Mouse (Mus musculus) hindbrain, embryonic 13.5 days (tissue): Measurements from ENCODE around the gene Cers6. TPM values are rescaled to one million over a fixed set of nuclear protein-coding genes. Genes with fewer than 3 reads are reported as not detected.

Source experiments
- ATAC-seq: fragments of 200-750 bp; cut with Nextera tagmentation; 2 replicates; pipeline ENCODE4 v1.8.0; 2017; ENCODE audit warnings: moderate TSS enrichment; ENCODE audit not compliant: low FRiP score
- H3K27ac ChIP-seq: fragments of 300-500 bp; sonication (generic); 2 replicates; pipeline ENCODE4 v1.5.1; 2015; ENCODE audit warnings: inconsistent platforms, mild to moderate bottlenecking, moderate library complexity
- H3K27me3 ChIP-seq: fragments of 300-500 bp; sonication (generic); 2 replicates; pipeline ENCODE4 v1.6.1; 2015; ENCODE audit warnings: mild to moderate bottlenecking, inconsistent platforms
- H3K36me3 ChIP-seq: fragments of 300-500 bp; sonication (generic); 2 replicates; pipeline ENCODE4 v1.6.1; 2015; ENCODE audit warnings: mild to moderate bottlenecking, inconsistent platforms
- H3K4me1 ChIP-seq: fragments of 300-500 bp; sonication (generic); replicated peaks from 2 replicates; pipeline ENCODE4 v1.6.1; 2015; ENCODE audit warnings: inconsistent platforms
- H3K4me2 ChIP-seq: fragments of 300-500 bp; sonication (generic); 2 replicates; pipeline ENCODE4 v1.6.1; 2015; ENCODE audit warnings: inconsistent platforms, mild to moderate bottlenecking, moderate library complexity
- H3K4me3 ChIP-seq: fragments of 300-500 bp; sonication (generic); 2 replicates; pipeline ENCODE4 v1.5.1; 2015; ENCODE audit warnings: mild to moderate bottlenecking, inconsistent platforms
- H3K9ac ChIP-seq: fragments of 300-500 bp; sonication (generic); 2 replicates; pipeline ENCODE4 v1.6.1; 2015; ENCODE audit warnings: mild to moderate bottlenecking, inconsistent platforms
- H3K9me3 ChIP-seq: fragments of 300-500 bp; sonication (generic); 2 replicates; pipeline ENCODE4 v1.6.1; 2016; ENCODE audit warnings: inconsistent platforms
- WGBS: fragments of 180-500 bp; shearing (Covaris S2); methylation state at CpG from one replicate; pipeline ENCODE4 v1.1.7; 2015; 5-methylcytosine and 5-hydroxymethylcytosine counted together
- polyA plus RNA-seq: library from polyadenylated mRNA; unstranded; fragments of >200 nt; fragmentation: Nextera tagmentation; extraction: Ambion mirVana; gene quantifications from 2 replicates; pipeline ENCODE4 v1.2.1, GENCODE M21; 2015

The Cers6 gene
- polyA plus RNA-seq, 1 experiment from 2014 or later: 64.5 TPM

DNA sequence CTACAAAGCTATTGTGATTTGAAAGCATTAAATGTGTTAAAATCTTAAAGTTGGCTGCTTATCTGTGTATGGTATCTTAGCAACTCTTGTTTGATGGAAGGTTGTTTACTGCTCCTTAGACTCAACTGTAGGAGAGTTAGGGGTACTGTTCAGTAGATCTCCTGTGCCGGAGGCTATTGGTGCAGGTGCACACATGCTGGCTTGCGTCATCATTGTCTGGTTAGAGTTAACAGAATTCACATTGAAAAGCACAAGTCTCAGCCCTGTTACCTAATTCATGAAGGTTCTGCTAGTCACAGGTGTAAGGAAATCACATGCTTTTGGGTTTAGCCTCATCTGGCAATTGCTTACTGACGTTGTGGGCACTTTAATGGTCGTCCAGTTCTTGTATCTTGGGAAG, 98.3 kb downstream of the Cers6 start:
- H3K36me3 ChIP-seq: no peaks in the 10 kb centered on the region
- no peak overlapping the region for H3K4me3 ChIP-seq
- no peak for ATAC-seq
- H3K9ac ChIP-seq: no peak overlapping the region
- no peaks in the 10 kb centered on the region for H3K9me3 ChIP-seq
- H3K4me1 ChIP-seq: peaks cover 17% of the 10 kb centered on the region
- H3K4me2 ChIP-seq: no peak overlapping the region
- H3K27ac ChIP-seq: no peak overlapping the region
- H3K27me3 ChIP-seq: no peaks in the 10 kb centered on the region
- 95% methylated on average over 4 of the region's 4 CpGs for WGBS

DNA sequence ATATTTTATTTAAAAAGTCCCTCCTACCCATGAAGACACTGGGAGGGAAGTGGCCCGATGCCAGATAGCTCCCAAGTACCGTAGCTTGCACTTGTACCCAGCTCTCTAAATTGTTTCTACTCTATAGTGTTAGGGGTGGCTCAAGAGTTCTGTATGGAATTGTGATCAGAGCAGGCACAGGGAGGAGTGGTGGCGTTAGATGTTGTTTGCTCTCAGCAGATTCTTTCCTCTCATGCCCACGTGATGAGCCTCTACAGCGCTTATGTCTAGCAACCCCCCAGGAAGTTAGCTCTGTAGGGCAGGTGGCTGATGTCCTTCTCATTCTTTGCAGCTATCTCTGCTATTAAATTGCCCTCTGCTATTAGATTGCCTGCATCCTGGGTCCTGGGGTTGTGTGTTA, 98.8 kb downstream of the Cers6 start:
- Histone ChIP-seq H3K4me3 (no peak overlapping the region), H3K4me2 (no peak overlapping the region), H3K9ac (no peak overlapping the region), H3K27ac (no peak overlapping the region), H3K36me3 (no peaks in the 10 kb centered on the region), H3K4me1 (peaks cover 17% of the 10 kb centered on the region), H3K9me3 (no peaks in the 10 kb centered on the region), H3K27me3 (no peaks in the 10 kb centered on the region)
- no peak for ATAC-seq
- 89% methylated on average over 5 of the region's 5 CpGs for whole genome bisulfite sequencing

DNA sequence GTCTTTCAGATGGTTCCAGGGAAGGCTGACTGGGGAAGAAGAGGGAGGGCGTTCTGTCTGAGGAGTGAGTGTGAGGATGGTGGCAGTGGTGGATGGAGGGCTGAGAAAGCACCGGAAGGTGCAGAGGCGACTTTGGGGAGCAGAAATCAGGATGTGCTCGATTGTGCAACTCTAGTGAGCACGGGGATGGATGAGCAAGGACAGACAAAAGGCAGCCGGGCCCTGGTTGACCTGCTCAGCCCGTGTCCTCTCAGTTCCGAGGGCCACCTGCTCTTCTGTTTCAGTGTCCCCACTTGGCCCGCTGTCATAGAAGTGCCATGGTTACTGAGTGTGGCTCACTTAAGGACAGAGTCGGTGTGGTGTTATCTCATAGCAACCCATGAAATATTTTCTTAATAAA, 99.4 kb downstream of the Cers6 start:
- Histone ChIP-seq H3K4me1 (peaks cover 17% of the 10 kb centered on the region), H3K4me2 (no peak overlapping the region), H3K36me3 (no peaks in the 10 kb centered on the region), H3K9me3 (no peaks in the 10 kb centered on the region), H3K4me3 (no peak overlapping the region), H3K27me3 (no peaks in the 10 kb centered on the region), H3K27ac (no peak overlapping the region), H3K9ac (no peak overlapping the region)
- no peak for ATAC-seq
- WGBS: 97% methylated on average over 10 of the region's 10 CpGs

DNA sequence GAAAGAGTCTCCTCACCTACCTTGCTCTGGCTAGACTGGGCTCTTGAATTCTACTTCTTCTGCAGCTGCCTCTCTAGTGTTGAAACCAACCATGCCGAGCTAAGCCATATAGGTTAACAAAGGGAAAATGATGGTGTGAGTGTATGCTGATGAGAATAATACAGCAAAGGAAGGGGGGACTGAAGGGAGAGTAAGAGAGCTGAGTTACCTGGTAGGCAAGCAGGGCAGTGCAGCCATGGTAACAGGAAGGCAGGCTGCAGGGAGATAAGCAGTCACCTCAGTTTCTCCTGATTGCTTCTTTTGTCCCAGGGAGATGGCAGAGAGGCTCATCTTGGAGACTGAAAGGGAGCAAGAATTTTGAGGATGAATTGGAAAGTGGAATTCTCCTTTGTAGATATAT, 105.1 kb downstream of the Cers6 start:
- Histone ChIP-seq H3K4me2 (no peak overlapping the region), H3K36me3 (peaks cover 9% of the 10 kb centered on the region; the same call in 1 of the 2 replicates), H3K27ac (peak overlapping the region; percentile 30; the same call in 1 of the 2 replicates), H3K4me3 (no peak overlapping the region), H3K27me3 (no peaks in the 10 kb centered on the region), H3K9me3 (peaks cover 7% of the 10 kb centered on the region; the same call in 1 of the 2 replicates), H3K4me1 (peaks cover 5% of the 10 kb centered on the region; the same call in 1 of the 2 replicates), H3K9ac (no peak overlapping the region)
- 83% methylated on average over 1 of the region's 1 CpGs for WGBS
- 0 out of 2 replicates have a peak, but pooled peaks have one; percentile 28 for ATAC-seq

DNA sequence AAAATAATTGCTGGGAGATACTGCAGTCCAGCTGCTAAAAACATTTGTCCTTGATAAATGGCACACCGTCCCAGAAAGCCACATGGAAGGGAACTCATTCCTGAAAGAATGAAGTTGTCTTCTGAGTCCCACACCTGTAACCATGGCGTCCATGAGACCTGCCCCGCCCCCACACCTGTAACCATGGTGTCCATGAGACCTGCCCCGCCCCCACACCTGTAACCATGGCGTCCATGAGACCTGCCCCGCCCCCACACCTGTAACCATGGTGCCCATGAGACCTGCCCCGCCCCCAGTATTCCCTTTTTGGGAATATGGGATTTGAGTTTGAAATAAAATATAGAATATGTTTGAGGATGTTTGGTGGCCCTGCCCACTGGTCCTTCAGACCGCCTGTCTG, 106.8 kb downstream of the Cers6 start:
- Histone ChIP-seq H3K4me1 (peaks cover 5% of the 10 kb centered on the region; the same call in 1 of the 2 replicates), H3K4me3 (no peak overlapping the region), H3K27me3 (no peaks in the 10 kb centered on the region), H3K4me2 (no peak overlapping the region), H3K9me3 (peaks cover 7% of the 10 kb centered on the region; the same call in 1 of the 2 replicates), H3K27ac (no peak overlapping the region), H3K36me3 (peaks cover 9% of the 10 kb centered on the region; the same call in 1 of the 2 replicates), H3K9ac (no peak overlapping the region)
- 87% methylated on average over 8 of the region's 8 CpGs for WGBS
- ATAC-seq: no peak

DNA sequence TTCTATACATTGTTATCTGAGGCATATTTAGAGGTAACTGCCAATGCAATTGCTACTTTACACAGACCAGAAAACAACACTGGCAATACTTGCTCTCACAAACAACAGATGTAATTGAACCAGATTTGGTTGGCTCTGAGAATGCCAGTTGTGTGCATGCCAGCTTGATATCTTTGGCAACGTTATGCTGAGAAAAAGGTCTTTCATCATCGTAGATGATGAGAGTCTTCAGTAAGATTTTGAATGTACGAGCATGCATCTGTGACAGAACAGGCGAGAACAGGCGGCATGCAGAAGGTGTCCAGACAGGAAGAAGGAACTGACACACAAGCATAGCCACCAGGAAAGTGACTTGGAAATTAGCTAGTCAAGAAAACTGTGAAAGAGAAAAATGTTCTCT, 110.6 kb downstream of the Cers6 start:
- H3K9me3 ChIP-seq: peaks cover 7% of the 10 kb centered on the region; the same call in 1 of the 2 replicates
- no peak overlapping the region for H3K9ac ChIP-seq
- WGBS: 96% methylated on average over 5 of the region's 5 CpGs
- peaks cover 3% of the 10 kb centered on the region; the same call in 1 of the 2 replicates for H3K4me1 ChIP-seq
- no peaks in the 10 kb centered on the region for H3K27me3 ChIP-seq
- no peak overlapping the region for H3K27ac ChIP-seq
- no peak for ATAC-seq
- no peak overlapping the region for H3K4me2 ChIP-seq
- H3K4me3 ChIP-seq: no peak overlapping the region
- peaks cover 9% of the 10 kb centered on the region; the same call in 1 of the 2 replicates for H3K36me3 ChIP-seq

DNA sequence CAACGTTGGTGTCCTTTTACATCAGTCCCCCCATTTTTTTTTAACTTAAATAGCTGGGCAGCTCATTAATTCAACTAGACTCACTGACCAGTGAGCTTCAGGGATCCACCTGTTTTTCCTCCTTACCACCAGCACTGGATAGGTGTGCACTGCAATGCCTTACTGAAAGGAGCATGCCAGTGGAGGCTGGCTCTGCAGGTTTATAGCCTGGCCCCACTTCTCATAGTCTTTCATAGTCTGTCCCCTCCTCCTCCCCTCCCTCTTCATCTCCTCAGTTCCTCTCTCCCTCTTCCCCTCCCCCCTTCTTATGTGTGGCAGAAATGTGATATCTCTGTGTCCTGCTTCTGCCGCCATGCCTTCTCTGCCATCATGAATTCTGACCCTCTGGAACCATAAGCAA, 112.5 kb downstream of the Cers6 start:
- peaks cover 7% of the 10 kb centered on the region; the same call in 1 of the 2 replicates for H3K9me3 ChIP-seq
- ATAC-seq: no peak

DNA sequence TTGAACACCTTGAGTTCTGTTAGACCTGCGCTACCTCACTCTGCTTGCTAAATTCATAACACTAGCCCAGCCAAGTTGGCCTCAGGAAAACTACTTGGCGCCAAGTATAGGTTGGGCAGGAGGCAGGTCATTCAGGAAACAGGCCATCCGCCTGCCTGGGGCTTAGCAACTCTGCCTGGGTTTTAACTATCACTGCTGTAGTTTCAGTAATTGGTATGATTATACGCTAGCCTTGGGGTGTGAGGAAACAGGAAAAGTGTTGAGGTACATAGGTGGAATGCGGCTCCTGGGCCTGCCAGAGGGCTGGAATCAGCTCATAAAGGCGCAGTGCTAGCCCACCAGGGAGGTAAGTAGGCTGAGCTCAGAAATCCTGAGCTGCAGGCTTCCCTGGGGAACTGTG, 114.0 kb downstream of the Cers6 start:
- peaks cover 3% of the 10 kb centered on the region; the same call in 1 of the 2 replicates for H3K36me3 ChIP-seq
- H3K9ac ChIP-seq: no peak overlapping the region
- peaks cover 20% of the 10 kb centered on the region for H3K4me1 ChIP-seq
- 91% methylated on average over 6 of the region's 6 CpGs for WGBS
- no peak for ATAC-seq
- no peak overlapping the region for H3K27ac ChIP-seq
- H3K27me3 ChIP-seq: no peaks in the 10 kb centered on the region
- no peak overlapping the region for H3K4me2 ChIP-seq
- no peak overlapping the region for H3K4me3 ChIP-seq
- peaks cover 1% of the 10 kb centered on the region; the same call in 1 of the 2 replicates for H3K9me3 ChIP-seq

More for the DNA sequence above, 112.5 kb downstream of the Cers6 start:
- H3K9ac ChIP-seq: no peak overlapping the region
- H3K4me1 ChIP-seq: peaks cover 18% of the 10 kb centered on the region
- no peak overlapping the region for H3K27ac ChIP-seq
- H3K4me2 ChIP-seq: no peak overlapping the region
- 75% methylated on average over 2 of the region's 2 CpGs for WGBS
- no peaks in the 10 kb centered on the region for H3K27me3 ChIP-seq
- H3K4me3 ChIP-seq: no peak overlapping the region
- peaks cover 9% of the 10 kb centered on the region; the same call in 1 of the 2 replicates for H3K36me3 ChIP-seq

DNA sequence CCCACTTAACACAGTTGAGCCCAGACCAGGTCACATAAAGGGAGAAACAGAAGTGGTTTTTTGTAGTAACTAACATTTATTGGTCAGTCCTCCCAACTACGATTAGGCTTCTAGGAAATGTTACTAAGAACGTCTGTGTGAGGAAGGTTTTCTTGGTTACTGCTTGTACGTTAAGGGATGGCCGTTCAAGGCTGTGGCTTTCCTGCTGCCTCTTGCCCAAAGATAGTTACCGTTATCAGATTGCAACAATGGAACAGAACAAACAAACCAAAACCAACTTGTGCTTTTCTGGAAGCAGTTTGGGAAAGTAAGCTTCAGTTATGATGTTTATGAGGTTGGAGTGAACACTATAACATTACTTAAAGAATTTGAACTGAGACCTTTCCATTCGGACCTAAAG, 114.5 kb downstream of the Cers6 start:
- no peak for ATAC-seq
- no peaks in the 10 kb centered on the region for H3K36me3 ChIP-seq
- no peak overlapping the region for H3K9ac ChIP-seq
- H3K9me3 ChIP-seq: no peaks in the 10 kb centered on the region
- 93% methylated on average over 6 of the region's 6 CpGs for WGBS
- H3K27me3 ChIP-seq: no peaks in the 10 kb centered on the region
- H3K4me2 ChIP-seq: no peak overlapping the region
- no peak overlapping the region for H3K4me3 ChIP-seq
- peaks cover 20% of the 10 kb centered on the region for H3K4me1 ChIP-seq
- no peak overlapping the region for H3K27ac ChIP-seq

DNA sequence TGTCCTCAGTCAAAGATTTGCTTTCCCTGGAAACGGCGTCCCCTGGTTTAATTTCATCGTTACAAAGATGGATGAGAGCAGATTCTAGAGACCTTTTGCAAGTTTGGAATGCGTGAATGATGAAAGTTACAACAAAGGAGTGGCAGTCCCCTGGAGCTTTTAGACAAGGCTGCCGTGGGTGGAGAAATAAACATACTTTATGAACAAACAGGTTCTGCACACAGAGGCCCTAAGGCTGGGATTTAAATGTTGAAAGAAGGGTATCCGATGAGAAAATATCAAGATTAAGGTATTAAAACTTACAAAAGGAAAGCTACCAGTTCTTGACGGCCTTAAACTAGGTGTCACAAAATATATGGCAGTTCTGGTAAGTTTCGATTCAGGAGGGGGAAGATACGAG, 117.0 kb downstream of the Cers6 start:
- no peak for ATAC-seq
- no peaks in the 10 kb centered on the region for H3K36me3 ChIP-seq
- no peak overlapping the region for H3K9ac ChIP-seq
- H3K4me3 ChIP-seq: no peak overlapping the region
- WGBS: 50% methylated on average over 9 of the region's 9 CpGs
- H3K27me3 ChIP-seq: no peaks in the 10 kb centered on the region
- H3K4me2 ChIP-seq: no peak overlapping the region
- H3K9me3 ChIP-seq: no peaks in the 10 kb centered on the region
- peaks cover 33% of the 10 kb centered on the region for H3K4me1 ChIP-seq
- no peak overlapping the region for H3K27ac ChIP-seq

DNA sequence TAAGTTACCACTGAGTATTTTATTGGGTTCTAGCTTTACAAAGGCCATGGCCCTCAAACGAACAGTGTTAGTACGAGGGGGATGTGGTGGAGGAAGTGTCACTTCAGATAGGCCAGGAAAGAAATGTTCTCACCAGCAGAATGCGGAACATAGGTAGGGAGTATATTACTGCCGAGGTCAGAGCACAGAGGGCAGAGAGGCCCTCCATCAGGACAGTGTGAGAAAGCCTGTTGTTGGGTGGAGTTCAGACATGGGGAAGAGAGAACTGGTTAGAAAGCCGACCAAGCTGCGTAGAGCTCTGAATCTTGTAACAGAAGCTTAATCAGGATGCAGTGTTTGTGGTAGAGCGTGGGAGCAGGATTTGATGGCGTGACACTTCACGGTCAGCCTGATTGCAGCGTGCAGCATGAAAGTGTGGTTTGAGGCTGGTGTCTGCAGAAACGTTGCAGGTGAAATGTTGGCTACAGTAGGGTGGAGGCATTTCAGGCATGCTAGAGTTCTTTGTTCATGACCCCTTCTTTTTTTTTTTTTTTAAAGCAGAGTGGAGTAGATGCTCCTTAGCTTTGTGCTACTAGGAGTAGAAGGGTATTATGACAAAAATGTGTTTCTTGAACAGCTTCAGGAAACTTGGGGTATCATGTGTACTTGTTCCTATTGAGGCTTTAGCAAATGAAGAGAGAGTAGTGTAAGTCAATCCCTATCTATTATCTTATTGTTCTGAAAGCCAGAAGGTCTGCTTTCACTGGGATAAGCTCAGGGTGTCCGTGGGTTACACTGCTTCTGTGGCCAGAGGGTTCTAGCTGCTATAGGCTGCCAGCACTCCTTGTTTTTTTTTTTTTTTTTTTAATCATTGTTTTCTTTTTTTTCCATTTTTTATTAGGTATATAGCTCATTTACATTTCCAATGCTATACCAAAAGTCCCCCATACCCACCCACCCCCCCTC, 117.7 kb downstream of the Cers6 start:
- Histone ChIP-seq H3K36me3 (no peaks in the 10 kb centered on the region), H3K4me1 (peaks cover 33% of the 10 kb centered on the region), H3K4me2 (no peak overlapping the region), H3K27ac (no peak overlapping the region; the same call in 1 of the 2 replicates), H3K4me3 (no peak overlapping the region), H3K9me3 (no peaks in the 10 kb centered on the region), H3K27me3 (no peaks in the 10 kb centered on the region), H3K9ac (no peak overlapping the region)
- no peak for ATAC-seq
- 65% methylated on average over 12 of the region's 12 CpGs for WGBS

DNA sequence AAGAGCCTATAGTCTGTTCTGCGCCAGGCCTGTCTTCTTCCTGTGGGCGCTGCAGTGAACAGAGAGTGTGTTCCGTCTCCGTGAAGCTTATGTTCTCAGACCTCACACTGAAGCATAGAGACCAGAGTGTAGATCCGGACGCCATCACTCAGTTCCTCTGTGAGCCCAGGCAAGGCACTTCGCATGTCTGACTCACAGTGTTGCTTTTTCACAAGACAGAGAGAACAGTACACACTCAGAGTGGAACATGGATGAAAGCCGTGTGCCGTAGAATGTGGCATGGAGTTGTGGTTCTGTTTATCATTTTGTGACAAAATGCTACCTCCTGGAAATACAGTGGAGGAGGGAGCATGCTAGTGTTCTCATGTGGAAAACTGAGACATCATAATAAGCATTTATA, 120.1 kb downstream of the Cers6 start:
- no peaks in the 10 kb centered on the region for H3K9me3 ChIP-seq
- no peak overlapping the region for H3K4me2 ChIP-seq
- WGBS: 78% methylated on average over 9 of the region's 9 CpGs
- H3K4me3 ChIP-seq: no peak overlapping the region
- H3K27ac ChIP-seq: no peak overlapping the region
- no peak overlapping the region for H3K9ac ChIP-seq
- H3K4me1 ChIP-seq: peaks cover 37% of the 10 kb centered on the region
- no peaks in the 10 kb centered on the region for H3K36me3 ChIP-seq
- no peaks in the 10 kb centered on the region for H3K27me3 ChIP-seq
- no peak for ATAC-seq
